Mouse (Mus musculus): ENCODE measurements around the gene Pdia4. TPM values are rescaled to one million over a fixed set of nuclear protein-coding genes. Genes with fewer than 3 reads are reported as not detected.

The Pdia4 gene
- polyA plus RNA-seq, 1 experiment from 2014 or later = 236 TPM

DNA sequence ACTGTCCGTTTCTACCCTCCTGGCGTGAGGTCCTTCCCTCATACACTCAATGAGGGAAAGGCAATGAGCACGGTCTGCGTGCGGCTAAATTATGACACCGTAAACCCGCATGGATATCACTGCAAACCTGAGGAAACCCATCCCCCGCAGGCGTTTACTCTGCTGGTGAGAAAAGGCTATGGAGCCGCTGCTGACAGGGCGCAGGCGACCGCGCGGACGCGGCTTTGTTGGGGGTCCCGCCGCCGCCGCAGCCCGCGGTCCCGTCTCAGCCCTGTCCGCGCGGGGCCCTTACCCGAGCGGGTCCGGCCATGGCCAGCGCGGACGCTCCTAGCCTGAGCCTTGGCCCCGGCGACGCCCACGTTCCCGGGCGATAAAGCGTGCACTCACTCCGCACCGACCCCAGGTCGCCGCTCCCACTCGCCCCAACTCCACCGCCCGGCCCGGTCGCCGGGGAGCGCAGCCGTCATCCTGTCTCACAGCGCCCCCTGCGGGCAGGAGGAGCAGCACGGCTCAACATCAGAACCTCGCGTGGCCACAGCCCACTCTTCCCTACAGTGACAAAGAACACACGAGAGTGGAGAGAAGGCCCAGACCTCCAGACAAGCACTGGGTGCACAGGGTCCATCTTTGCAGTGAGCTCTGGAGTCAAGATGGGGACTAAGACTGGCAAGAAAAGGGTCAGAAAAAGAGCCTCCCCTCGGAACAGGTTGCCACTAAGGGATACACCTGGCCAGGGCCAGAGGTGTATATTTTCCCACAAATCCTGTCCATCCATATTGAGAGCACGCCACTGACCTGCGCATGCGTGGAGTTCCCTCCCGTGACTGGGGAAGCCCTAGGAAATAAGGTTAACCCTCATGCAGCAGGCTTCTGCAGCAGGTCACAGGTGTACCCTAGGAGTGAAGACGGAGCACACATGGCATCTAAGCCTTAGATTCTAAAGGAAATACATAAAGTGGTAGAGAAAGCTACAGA, 17.2 kb upstream of the Pdia4 start, which contains the start of gene Zfp786:
TSS of gene Zfp786 (minus strand) at position 764 of the 975 bp plus-strand sequence.
- Histone ChIP-seq H3K4me2 (replicated peaks) (peak within 1 kb of the TSS; percentile 54), H3K4me3 (peak within 1 kb of the TSS; percentile 79), H3K27ac (peak within 1 kb of the TSS; percentile 96), H3K27me3 (no peaks in the 10 kb centered on the region), H3K36me3 (peaks cover 4% of the 10 kb centered on the region; the same call in 1 of the 2 replicates), H3K9me3 (replicated peaks) (no peaks in the 10 kb centered on the region), H3K9ac (peak within 1 kb of the TSS; percentile 92), H3K4me1 (0 out of 2 replicates have a peak, but pooled peaks cover 8% of the 10 kb centered on the region)
- ATAC-seq (ENCODE audit: low FRiP score) = peak; percentile 93
- WGBS = 2% methylated on average over 59 of the region's 64 CpGs

DNA sequence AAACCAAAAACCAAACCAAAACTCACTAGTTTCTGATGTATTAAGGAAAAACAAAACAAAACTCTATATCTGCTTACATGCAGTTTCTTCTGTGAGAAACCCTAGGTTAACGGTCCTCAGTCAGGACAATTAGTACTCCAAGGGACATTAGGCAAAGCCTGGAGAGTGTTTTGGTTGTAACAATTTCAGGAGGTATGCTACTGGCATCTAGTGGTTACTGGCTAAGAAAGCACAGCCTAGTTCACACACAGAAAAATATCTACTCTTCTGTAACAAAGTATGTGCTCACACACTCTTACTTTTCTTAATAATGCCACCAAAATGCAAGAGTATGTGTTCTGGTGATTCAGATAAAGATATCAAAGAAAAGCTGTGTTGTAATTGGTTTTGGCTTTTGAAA, 15.7 kb upstream of the Pdia4 start:
- Histone ChIP-seq H3K4me2 (replicated peaks) (peak overlapping the region; percentile 54), H3K27ac (no peak overlapping the region), H3K36me3 (peaks cover 11% of the 10 kb centered on the region), H3K9me3 (replicated peaks) (no peaks in the 10 kb centered on the region), H3K9ac (no peak overlapping the region), H3K27me3 (no peaks in the 10 kb centered on the region), H3K4me3 (peak overlapping the region; percentile 79; the same call in 1 of the 2 replicates), H3K4me1 (0 out of 2 replicates have a peak, but pooled peaks cover 8% of the 10 kb centered on the region)
- no peak for ATAC-seq (ENCODE audit: low FRiP score)
- 39% methylated on average over 1 of the region's 1 CpGs for WGBS

DNA sequence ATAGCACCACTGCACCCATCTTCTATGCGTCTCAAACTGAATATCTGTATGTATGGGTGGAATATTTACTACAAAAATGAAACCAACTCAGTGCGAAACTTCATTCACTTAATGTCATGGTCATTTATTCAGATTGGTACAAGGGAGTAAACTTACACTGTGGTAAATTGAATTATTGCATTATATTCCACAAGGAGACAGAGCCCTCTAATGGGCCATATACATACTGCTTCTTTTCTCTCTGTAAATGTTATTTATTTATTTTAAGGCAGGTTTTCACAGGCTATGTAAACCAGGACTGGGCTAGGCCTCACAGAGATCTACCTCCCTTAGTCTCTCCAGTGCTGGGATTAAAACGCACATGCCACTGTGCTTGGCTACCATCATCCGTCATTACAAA, 14.2 kb upstream of the Pdia4 start:
- ATAC-seq (ENCODE audit: low FRiP score) = no peak
- Histone ChIP-seq H3K9me3 (replicated peaks) (no peaks in the 10 kb centered on the region), H3K36me3 (peaks cover 26% of the 10 kb centered on the region), H3K9ac (no peak overlapping the region), H3K4me1 (0 out of 2 replicates have a peak, but pooled peaks cover 8% of the 10 kb centered on the region), H3K4me2 (replicated peaks) (no peak overlapping the region), H3K27me3 (no peaks in the 10 kb centered on the region), H3K4me3 (no peak overlapping the region), H3K27ac (no peak overlapping the region)
- WGBS = 87% methylated on average over 4 of the region's 4 CpGs

DNA sequence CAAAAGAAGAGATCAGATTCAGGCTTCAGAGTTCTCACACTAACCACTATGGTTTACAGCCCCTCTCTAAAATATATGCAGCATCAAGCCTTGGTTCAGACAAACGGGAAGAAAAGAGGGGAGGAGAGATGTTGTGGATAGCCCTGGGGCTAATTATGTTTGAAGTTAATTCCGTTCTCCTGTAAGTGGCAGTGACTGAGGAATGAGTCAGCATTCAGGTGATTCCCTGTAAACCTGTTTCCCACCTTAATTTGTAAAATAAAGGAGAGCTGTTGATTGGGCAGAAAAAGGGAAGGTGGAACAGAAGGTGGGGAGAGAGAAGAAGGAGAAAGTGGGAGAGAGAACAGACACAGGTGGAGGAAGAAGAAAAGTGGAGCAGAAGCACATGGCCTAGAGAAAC, 11.0 kb upstream of the Pdia4 start:
- no peak for ATAC-seq (ENCODE audit: low FRiP score)
- peaks cover 50% of the 10 kb centered on the region for H3K36me3 ChIP-seq
- WGBS = 71% methylated on average over 2 of the region's 2 CpGs

DNA sequence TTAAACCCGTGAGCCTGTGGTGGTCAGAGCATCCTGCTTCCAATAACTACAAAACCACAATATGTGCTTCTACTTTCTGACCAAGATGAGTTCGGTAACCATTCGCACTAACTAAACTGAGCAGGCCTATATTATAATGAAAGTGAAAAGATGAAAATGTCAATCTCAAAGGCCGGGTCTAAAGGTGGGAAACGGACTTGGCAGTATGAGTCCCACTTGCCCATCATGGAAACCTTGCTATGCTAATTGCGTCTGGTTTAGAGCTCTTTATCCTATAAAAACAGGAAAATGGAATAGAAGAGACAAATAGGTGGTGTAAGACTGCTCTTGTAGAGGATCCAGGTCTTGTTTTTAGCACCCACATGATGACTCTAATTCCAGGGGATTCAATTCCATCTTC, 8.5 kb upstream of the Pdia4 start:
- H3K4me3 ChIP-seq = no peak overlapping the region
- H3K36me3 ChIP-seq = peaks cover 64% of the 10 kb centered on the region
- H3K4me2 ChIP-seq (replicated peaks) = no peak overlapping the region
- H3K27ac ChIP-seq = no peak overlapping the region
- H3K9ac ChIP-seq = no peak overlapping the region
- H3K27me3 ChIP-seq = no peaks in the 10 kb centered on the region
- H3K9me3 ChIP-seq (replicated peaks) = no peaks in the 10 kb centered on the region
- no peaks in the 10 kb centered on the region for H3K4me1 ChIP-seq
- 94% methylated on average over 6 of the region's 6 CpGs for whole genome bisulfite sequencing
- ATAC-seq (ENCODE audit: low FRiP score) = no peak

More for the DNA sequence above, 11.0 kb upstream of the Pdia4 start:
- H3K9me3 ChIP-seq (replicated peaks) = no peaks in the 10 kb centered on the region
- no peak overlapping the region for H3K27ac ChIP-seq
- H3K4me3 ChIP-seq = no peak overlapping the region
- H3K27me3 ChIP-seq = no peaks in the 10 kb centered on the region
- H3K4me1 ChIP-seq = 0 out of 2 replicates have a peak, but pooled peaks cover 4% of the 10 kb centered on the region
- H3K4me2 ChIP-seq (replicated peaks) = no peak overlapping the region
- no peak overlapping the region for H3K9ac ChIP-seq

DNA sequence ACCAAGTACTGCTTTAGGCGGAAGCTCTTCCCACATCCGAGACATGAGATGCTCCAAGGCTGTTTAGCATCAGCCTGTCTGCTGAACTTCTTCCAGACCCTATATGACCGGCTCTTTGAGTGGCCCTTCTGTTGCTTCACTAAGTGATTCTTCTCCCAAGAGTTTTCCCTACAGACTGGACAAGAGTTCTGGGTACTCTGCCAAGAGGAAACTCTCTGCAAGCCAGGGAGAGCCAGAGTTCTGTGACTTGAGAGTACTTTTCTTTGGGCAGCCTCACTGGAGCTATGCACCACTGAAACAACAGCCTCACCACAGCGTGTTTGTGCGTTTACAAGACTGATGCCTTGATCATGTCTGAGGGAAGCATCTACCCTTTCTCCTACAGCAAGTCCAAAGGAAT, 8.0 kb upstream of the Pdia4 start:
- Histone ChIP-seq H3K9ac (no peak overlapping the region), H3K27ac (no peak overlapping the region), H3K36me3 (peaks cover 64% of the 10 kb centered on the region), H3K9me3 (replicated peaks) (no peaks in the 10 kb centered on the region), H3K4me2 (replicated peaks) (no peak overlapping the region), H3K4me1 (no peaks in the 10 kb centered on the region), H3K27me3 (no peaks in the 10 kb centered on the region), H3K4me3 (no peak overlapping the region)
- no peak for ATAC-seq (ENCODE audit: low FRiP score)
- 97% methylated on average over 5 of the region's 5 CpGs for WGBS

DNA sequence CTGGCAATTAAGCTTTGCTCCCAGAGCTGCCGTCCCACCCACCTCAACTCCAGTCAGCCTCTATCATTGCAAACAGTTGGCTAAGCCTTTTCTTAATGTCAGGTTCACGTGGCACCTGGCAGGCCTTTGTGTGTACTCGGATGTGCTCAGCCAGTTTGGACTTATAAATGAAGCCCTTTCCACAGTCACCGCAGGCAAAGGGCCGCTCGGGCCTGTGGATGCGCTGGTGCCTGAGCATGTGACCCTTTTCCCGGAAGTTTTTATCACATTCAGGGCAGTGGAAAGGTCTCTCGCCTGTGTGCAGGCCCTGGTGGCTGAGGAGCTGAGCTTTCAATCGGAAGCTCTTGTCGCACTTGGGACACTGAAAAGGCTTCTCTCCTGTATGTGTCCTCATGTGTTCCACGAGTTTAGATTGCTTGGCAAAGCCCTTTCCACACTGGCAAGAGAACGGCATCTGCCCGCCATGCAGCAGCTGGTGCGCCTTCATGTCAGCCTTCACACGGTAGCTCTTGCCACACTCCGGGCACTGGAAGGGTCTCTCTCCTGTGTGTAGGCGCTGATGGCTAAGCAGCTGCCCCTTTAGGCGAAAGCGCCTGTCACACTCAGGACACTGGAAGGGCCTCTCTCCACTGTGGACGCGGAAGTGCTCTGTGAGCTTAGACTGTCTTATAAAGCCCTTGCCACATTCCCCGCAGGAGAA, 6.5 kb upstream of the Pdia4 start:
- Histone ChIP-seq H3K27me3 (no peaks in the 10 kb centered on the region), H3K4me2 (replicated peaks) (no peak overlapping the region), H3K4me1 (no peaks in the 10 kb centered on the region), H3K27ac (no peak overlapping the region), H3K9ac (no peak overlapping the region), H3K36me3 (peaks cover 59% of the 10 kb centered on the region), H3K9me3 (replicated peaks) (no peaks in the 10 kb centered on the region), H3K4me3 (no peak overlapping the region)
- ATAC-seq (ENCODE audit: low FRiP score) = no peak
- 95% methylated on average over 23 of the region's 23 CpGs for WGBS

DNA sequence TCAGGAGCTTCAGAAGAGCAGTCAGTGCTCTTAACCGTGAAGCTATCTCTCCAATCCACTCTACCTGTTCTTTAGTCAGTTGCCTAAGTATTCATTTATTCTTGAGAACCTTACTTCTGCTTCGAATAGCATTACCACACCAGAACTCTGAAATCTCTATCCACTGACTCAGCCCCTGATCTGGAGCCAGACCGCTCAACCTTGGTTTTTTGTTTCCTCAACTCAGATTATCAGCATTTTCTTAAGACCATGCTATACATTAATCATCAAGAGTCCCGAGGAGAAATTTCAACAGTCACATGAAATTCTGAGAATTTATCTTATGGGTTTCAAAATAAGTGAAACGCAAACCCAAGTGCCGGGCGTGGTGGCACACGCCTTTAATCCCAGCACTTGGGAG, 5.5 kb upstream of the Pdia4 start:
- ATAC-seq (ENCODE audit: low FRiP score) = no peak
- Histone ChIP-seq H3K9me3 (replicated peaks) (no peaks in the 10 kb centered on the region), H3K27ac (no peak overlapping the region), H3K4me3 (no peak overlapping the region), H3K27me3 (no peaks in the 10 kb centered on the region), H3K4me1 (no peaks in the 10 kb centered on the region; the same call in 1 of the 2 replicates), H3K4me2 (replicated peaks) (no peak overlapping the region), H3K9ac (no peak overlapping the region), H3K36me3 (peaks cover 50% of the 10 kb centered on the region)
- 95% methylated on average over 8 of the region's 8 CpGs for WGBS

DNA sequence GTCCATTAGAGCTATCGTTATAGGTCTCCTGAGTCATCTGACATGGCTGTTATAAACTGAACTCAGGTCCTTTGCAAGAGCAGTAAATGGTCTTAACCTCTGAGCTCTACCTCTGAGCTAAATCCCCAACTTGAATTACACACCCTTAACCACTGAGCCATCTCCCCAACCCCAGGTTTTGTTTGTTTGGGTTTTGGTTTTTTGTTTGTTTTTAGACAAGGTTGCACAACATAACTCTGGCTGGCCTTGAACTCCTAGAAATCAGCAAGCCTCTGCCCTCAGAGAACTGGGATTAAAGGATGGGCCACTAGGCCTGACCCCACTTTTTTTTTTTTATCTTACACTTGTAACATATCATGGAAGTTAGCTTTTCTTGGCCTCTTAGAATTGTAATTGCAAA, 2.9 kb upstream of the Pdia4 start:
- 93% methylated on average over 1 of the region's 1 CpGs for WGBS
- Histone ChIP-seq H3K4me1 (peaks cover 12% of the 10 kb centered on the region), H3K36me3 (peaks cover 33% of the 10 kb centered on the region), H3K4me3 (no peak overlapping the region), H3K27ac (no peak overlapping the region), H3K4me2 (replicated peaks) (no peak overlapping the region), H3K9me3 (replicated peaks) (no peaks in the 10 kb centered on the region), H3K9ac (no peak overlapping the region), H3K27me3 (no peaks in the 10 kb centered on the region)
- ATAC-seq (ENCODE audit: low FRiP score) = no peak

DNA sequence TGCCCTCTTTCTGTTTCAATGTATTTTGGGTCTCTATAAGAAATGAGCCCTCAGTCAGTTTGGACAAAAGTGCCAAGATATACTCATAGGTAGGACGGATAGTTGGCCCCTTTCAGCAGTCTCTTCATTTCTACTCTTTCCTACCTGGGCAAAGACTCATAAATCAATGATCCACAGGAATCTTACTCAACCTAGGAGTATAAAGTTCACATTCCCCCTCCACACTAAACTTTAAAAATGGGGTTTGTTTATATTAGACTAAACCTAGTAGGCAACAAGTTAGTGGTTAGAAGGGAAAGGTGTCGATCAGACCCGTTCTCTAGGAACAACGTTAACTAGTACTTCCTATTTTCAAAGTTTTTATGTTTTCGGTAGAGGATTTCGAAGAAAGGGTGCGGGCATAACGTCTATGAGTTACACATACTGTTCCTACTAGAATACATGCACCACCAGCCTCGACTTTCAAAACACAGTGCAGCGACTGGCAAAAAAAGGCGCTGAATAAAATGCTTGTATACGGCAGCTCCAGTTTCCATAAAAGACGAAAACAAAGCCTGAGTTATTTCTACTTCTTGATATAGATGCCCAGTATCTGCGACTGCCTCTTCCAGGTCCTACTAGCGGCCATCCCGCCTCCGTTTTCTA, 837 bp downstream of the Pdia4 start:
- no peak for ATAC-seq (ENCODE audit: low FRiP score)
- WGBS = under 1% methylated on average over 17 of the region's 17 CpGs
- Histone ChIP-seq H3K4me2 (replicated peaks) (peak overlapping the region; percentile 79), H3K4me3 (peak overlapping the region; percentile 82), H3K36me3 (peaks cover 3% of the 10 kb centered on the region; the same call in 1 of the 2 replicates), H3K4me1 (peaks cover 31% of the 10 kb centered on the region), H3K27me3 (no peaks in the 10 kb centered on the region), H3K9me3 (replicated peaks) (no peaks in the 10 kb centered on the region), H3K27ac (peak overlapping the region; percentile 96), H3K9ac (peak overlapping the region; percentile 89)

DNA sequence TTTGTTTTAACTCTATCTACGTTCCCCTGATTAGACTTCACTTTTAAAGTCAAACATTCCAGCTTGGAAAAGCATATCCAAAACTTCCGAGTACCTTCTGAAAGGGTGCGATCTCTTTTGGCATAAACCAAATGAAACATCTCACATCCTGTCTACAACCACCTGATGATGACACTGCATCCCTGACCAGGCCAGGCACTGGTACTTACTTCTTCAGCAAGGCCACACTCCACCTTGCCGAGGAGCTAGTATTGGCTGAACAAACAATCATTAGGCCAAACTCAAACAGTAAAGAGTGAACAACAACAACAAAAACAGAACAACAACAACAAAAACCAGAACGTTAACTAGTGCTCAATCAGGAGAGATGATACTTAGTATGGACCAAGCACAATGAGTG, 1.9 kb downstream of the Pdia4 start:
- Histone ChIP-seq H3K4me3 (peak overlapping the region; percentile 82), H3K27ac (no peak overlapping the region), H3K4me1 (peaks cover 31% of the 10 kb centered on the region), H3K9me3 (replicated peaks) (no peaks in the 10 kb centered on the region), H3K36me3 (peaks cover 7% of the 10 kb centered on the region), H3K27me3 (no peaks in the 10 kb centered on the region), H3K4me2 (replicated peaks) (peak overlapping the region; percentile 79), H3K9ac (peak overlapping the region; percentile 89)
- 72% methylated on average over 5 of the region's 5 CpGs for WGBS
- no peak for ATAC-seq (ENCODE audit: low FRiP score)

DNA sequence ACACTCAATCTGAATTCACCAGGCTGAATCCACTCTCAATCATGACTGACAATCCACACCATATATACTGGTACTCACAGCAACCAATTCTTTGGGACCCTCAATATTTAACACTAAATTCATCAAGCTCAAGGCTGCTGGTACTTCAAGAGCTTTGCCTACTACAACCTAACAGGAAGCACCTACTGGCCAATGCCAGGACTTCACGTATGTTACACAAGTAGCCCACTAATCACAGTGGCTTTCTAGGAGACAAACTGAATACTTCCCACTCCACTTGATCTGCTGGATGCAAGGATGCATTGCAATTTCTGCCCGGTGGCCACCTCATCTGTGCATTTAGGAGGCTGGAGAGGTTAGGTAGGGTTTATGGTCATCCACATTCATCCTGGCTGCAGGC, 3.0 kb downstream of the Pdia4 start:
- H3K36me3 ChIP-seq = peaks cover 18% of the 10 kb centered on the region
- no peak overlapping the region for H3K27ac ChIP-seq
- H3K27me3 ChIP-seq = no peaks in the 10 kb centered on the region
- 89% methylated on average over 2 of the region's 2 CpGs for WGBS
- no peak overlapping the region for H3K4me3 ChIP-seq
- H3K9ac ChIP-seq = no peak overlapping the region
- H3K4me1 ChIP-seq = peaks cover 31% of the 10 kb centered on the region
- peak overlapping the region; percentile 21 for H3K4me2 ChIP-seq (replicated peaks)
- no peaks in the 10 kb centered on the region for H3K9me3 ChIP-seq (replicated peaks)
- no peak for ATAC-seq (ENCODE audit: low FRiP score)
